Mouse (Mus musculus) hindbrain, embryonic 15.5 days (tissue): ENCODE results near the gene Tmem151b. TPM values are rescaled to one million over a fixed set of nuclear protein-coding genes. Genes with fewer than 3 reads are reported as not detected.

Source experiments
- ATAC-seq: fragments of 200-750 bp; cut with Nextera tagmentation; 2 replicates; pipeline ENCODE4 v1.8.0; 2017; ENCODE audit warnings: low read depth, moderate number of reproducible peaks, moderate TSS enrichment; ENCODE audit not compliant: low FRiP score
- H3K27ac ChIP-seq: fragments of 300-500 bp; sonication (generic); replicated peaks from 2 replicates; pipeline ENCODE4 v1.5.1; 2015; ENCODE audit warnings: mild to moderate bottlenecking, inconsistent platforms
- H3K27me3 ChIP-seq: fragments of 300-500 bp; sonication (generic); 2 replicates; pipeline ENCODE4 v1.6.1; 2015; ENCODE audit warnings: control low read depth, inconsistent platforms
- H3K36me3 ChIP-seq: fragments of 300-500 bp; sonication (generic); 2 replicates; pipeline ENCODE4 v1.6.1; 2015; ENCODE audit warnings: control low read depth, inconsistent platforms
- H3K4me1 ChIP-seq: fragments of 300-500 bp; sonication (generic); replicated peaks from 2 replicates; pipeline ENCODE4 v1.6.1; 2015; ENCODE audit warnings: control low read depth, inconsistent platforms
- H3K4me2 ChIP-seq: fragments of 300-500 bp; sonication (generic); 2 replicates; pipeline ENCODE4 v1.6.1; 2015; ENCODE audit warnings: moderate library complexity, mild to moderate bottlenecking, inconsistent platforms
- H3K4me3 ChIP-seq: fragments of 300-500 bp; sonication (generic); 2 replicates; pipeline ENCODE4 v1.5.1; 2015; ENCODE audit warnings: mild to moderate bottlenecking, inconsistent platforms
- H3K9ac ChIP-seq: fragments of 300-500 bp; sonication (generic); 2 replicates; pipeline ENCODE4 v1.6.1; 2015; ENCODE audit warnings: inconsistent platforms
- H3K9me3 ChIP-seq: fragments of 300-500 bp; sonication (generic); 2 replicates; pipeline ENCODE4 v1.6.1; 2016; ENCODE audit warnings: control low read depth, inconsistent platforms
- WGBS: fragments of 180-500 bp; shearing (Covaris S2); methylation state at CpG from one replicate; pipeline ENCODE4 v1.1.7; 2015; 5-methylcytosine and 5-hydroxymethylcytosine counted together
- polyA plus RNA-seq: library from polyadenylated mRNA; unstranded; fragments of >200 nt; fragmentation: Nextera tagmentation; extraction: Ambion mirVana; gene quantifications from 2 replicates; pipeline ENCODE4 v1.2.1, GENCODE M21; 2015

The Tmem151b gene
- polyA plus RNA-seq, 1 experiment from 2014 or later: 31.9 TPM

DNA sequence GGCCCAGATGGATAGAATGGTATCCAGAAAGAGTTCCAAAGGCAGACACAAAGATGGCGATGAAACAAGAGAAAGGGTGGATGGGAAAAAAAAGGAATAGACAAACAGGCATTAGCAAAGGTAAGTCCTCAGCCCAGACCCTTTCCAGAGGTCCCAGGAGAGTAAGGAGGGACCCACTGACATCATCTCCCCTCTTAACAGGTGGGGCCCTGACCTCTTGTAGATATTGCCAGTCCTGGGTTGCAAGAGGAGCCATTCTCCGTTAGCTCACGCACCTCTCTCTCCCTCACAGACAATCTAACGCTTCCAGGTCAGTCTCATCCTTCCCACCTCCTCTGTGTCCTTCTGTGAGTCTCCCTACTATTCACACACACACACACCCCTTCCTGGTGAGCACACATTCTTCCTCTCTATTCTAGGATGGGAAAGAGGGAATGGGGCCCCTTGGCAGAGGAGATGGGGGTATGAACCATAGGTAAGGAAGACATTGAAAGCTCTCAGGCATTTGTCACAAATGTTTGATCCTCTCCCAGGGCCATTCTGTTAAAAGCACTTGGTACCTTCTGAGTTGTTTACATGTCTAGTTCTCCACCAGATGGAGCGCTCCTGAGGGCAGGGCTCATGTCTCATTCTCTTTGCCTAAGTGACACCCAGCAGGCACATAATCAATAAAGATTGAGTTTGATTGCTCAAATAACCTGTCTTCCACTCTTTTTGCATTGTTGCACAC lies 1.9 kb downstream of the Tmem151b start:
- peaks cover 23% of the 10 kb centered on the region for H3K27me3 ChIP-seq
- peaks cover 12% of the 10 kb centered on the region; the same call in 1 of the 2 replicates for H3K36me3 ChIP-seq
- H3K27ac ChIP-seq: no peak overlapping the region
- H3K9ac ChIP-seq: no peak overlapping the region
- H3K9me3 ChIP-seq: no peaks in the 10 kb centered on the region
- ATAC-seq: no peak
- peak overlapping the region; percentile 86 for H3K4me3 ChIP-seq
- 78% methylated on average over 5 of the region's 5 CpGs for WGBS
- H3K4me2 ChIP-seq: peak overlapping the region; percentile 69
- peaks cover 61% of the 10 kb centered on the region for H3K4me1 ChIP-seq

DNA sequence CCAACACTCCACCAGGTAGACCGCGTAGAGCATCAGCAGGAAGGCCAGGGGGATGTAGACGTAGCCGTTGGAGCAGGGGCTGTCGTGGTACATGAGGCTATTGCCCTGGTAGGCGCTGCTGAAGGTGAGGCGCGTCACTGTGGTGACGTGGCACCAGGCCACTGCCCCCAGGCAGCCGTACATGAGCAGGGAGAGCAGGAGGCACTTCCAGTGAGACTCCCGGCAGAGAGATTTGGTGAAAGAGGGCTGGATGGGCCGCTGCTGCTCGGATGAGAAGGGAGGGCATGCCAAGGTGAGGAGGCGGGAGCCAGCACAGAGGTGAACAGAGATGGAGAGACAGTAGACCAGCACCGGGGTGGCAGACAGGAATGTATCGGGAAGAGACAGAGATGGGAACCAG lies 2.5 kb downstream of the Tmem151b start:
- Histone ChIP-seq H3K27ac (no peak overlapping the region), H3K36me3 (peaks cover 12% of the 10 kb centered on the region; the same call in 1 of the 2 replicates), H3K4me3 (no peak overlapping the region), H3K4me1 (peaks cover 60% of the 10 kb centered on the region), H3K9ac (no peak overlapping the region), H3K9me3 (no peaks in the 10 kb centered on the region), H3K27me3 (peaks cover 23% of the 10 kb centered on the region), H3K4me2 (peak overlapping the region; percentile 69)
- WGBS: 67% methylated on average over 16 of the region's 16 CpGs
- no peak for ATAC-seq

DNA sequence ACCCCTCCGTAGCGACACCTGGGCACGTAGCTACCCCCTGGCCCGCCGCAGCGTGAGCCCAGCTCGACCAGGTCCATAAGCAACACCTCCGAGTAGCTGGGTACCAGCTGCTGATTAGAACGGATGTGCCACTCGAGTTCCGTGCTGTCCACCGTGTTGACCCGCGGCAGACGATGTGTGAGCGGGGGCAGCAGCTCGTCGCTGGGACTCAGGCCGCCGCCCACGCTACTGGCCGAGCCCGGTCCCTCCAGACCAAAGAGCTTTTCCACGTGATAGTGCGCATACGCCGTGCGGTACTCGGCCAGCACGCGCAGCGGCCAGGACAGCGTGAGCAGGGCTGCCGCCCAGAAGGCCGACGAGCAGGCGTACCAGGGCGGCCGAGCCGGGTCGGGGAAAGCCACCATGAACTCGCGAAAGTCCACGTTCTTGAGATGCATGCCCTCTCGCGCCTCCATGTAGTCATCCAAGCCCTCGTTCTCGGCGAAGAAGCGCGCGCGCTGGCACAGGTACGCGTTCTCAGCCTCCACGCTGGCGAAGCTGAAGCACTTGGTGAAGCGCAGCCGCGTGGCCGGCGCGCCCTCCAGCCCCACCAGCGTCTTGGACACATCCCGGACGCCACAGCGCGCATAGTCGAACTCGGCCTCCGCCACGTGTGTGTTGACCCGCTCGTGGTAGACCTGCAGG lies 4.1 kb downstream of the Tmem151b start:
- Histone ChIP-seq H3K27me3 (peaks cover 23% of the 10 kb centered on the region), H3K27ac (no peak overlapping the region)
- WGBS: 12% methylated on average over 74 of the region's 74 CpGs

DNA sequence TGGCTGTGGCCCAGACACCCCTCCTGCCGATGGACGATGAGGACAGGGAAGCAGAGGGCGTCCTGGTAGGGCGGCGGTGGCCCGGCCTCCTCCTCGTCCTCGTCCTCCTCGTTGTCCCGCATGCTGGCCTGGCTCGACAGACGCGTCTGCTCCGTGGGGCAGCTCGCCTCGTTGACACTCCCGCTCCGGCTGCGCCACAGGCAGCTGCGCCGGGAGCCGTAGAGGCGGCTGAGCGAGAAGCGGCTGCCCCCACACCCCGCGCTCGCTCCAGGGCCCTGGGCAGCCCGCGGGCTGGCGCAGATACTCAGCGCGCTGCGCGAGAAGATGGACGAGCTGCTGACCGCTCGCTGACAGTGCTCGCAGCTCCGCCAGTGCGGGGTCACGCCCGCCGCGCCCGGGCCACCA lies 4.6 kb downstream of the Tmem151b start:
- Histone ChIP-seq H3K4me1 (peaks cover 52% of the 10 kb centered on the region), H3K4me3 (peak overlapping the region; percentile 15), H3K27me3 (peaks cover 23% of the 10 kb centered on the region), H3K4me2 (peak overlapping the region; percentile 37), H3K9me3 (no peaks in the 10 kb centered on the region), H3K36me3 (peaks cover 12% of the 10 kb centered on the region; the same call in 1 of the 2 replicates), H3K27ac (no peak overlapping the region), H3K9ac (no peak overlapping the region)
- 3% methylated on average over 45 of the region's 46 CpGs for WGBS
- ATAC-seq: no peak

More for the DNA sequence above, 4.1 kb downstream of the Tmem151b start:
- no peak overlapping the region for H3K9ac ChIP-seq
- peak overlapping the region; percentile 37 for H3K4me2 ChIP-seq
- H3K4me1 ChIP-seq: peaks cover 57% of the 10 kb centered on the region
- no peak for ATAC-seq
- H3K4me3 ChIP-seq: peak overlapping the region; percentile 15
- H3K36me3 ChIP-seq: peaks cover 12% of the 10 kb centered on the region; the same call in 1 of the 2 replicates
- H3K9me3 ChIP-seq: no peaks in the 10 kb centered on the region

DNA sequence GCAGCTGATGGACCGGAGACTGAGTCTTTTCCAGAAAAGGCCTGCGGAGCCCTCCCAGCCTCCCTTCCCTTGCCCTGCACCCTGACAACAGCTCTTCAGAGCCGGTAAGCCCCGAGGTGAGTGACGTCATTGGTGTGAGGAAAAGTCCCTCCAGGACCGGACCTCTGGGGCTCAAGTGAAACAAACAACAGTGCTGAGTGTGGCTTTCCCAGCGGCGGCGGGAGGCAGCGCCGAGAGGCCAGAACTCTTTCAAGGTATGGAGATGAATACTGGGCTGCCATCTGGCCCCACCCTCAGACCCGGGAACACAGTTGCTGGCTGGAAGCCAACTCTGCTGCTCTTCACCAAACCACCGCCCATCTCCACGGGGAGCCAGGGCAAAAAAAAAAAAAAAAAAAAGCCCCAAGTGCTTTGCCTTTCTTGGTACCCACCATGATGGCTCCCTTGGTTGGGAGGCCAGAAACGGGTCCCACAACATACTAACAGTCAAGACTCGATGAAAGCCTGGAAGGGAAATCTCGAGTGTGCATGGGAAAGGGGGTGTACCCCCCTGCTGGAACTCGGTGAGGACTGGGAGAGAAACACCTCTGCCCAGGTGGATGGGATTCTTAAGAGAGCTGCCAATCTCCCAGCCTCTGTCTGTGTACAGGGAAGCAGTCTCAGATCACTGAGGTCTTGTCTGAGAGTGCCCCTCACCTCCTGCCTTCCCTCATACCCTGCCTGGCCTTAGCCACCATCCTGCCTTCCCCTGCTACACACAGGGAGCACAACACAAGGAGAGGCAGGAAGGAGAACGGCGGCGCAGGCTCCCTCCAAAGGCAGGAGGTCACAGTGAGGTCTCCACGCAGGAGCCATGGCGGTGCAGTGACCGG lies 5.2 kb downstream of the Tmem151b start:
- no peak overlapping the region for H3K4me2 ChIP-seq
- peaks cover 12% of the 10 kb centered on the region; the same call in 1 of the 2 replicates for H3K36me3 ChIP-seq
- H3K4me3 ChIP-seq: no peak overlapping the region
- no peak overlapping the region for H3K9ac ChIP-seq
- H3K9me3 ChIP-seq: no peaks in the 10 kb centered on the region
- 13% methylated on average over 22 of the region's 24 CpGs for WGBS
- no peak for ATAC-seq
- H3K4me1 ChIP-seq: peaks cover 50% of the 10 kb centered on the region
- H3K27me3 ChIP-seq: peaks cover 23% of the 10 kb centered on the region
- H3K27ac ChIP-seq: no peak overlapping the region

DNA sequence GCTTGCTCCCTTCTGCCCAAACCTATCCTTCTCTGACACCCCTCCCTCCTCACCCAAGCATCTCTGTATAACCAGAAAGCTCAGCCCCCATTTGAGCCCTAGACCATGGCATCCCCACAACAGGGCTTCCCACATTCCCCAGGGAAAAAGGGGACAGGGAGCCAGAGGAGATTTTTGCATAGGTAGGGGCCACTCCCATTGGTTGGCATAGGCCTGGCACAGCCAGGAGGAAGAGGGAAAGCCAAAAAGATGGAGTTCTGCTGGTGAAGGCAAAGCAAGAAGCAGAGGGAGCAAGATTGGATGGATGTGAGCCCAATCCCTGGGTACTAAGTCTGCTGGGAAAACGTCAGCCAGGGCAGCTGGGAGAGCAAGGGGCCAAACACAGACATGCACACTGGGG lies 6.4 kb downstream of the Tmem151b start:
- Histone ChIP-seq H3K9me3 (no peaks in the 10 kb centered on the region), H3K4me2 (no peak overlapping the region), H3K9ac (no peak overlapping the region), H3K4me1 (peaks cover 45% of the 10 kb centered on the region), H3K27me3 (peaks cover 23% of the 10 kb centered on the region), H3K4me3 (no peak overlapping the region), H3K27ac (no peak overlapping the region), H3K36me3 (peaks cover 12% of the 10 kb centered on the region; the same call in 1 of the 2 replicates)
- WGBS: 12% methylated on average over 1 of the region's 1 CpGs
- no peak for ATAC-seq

DNA sequence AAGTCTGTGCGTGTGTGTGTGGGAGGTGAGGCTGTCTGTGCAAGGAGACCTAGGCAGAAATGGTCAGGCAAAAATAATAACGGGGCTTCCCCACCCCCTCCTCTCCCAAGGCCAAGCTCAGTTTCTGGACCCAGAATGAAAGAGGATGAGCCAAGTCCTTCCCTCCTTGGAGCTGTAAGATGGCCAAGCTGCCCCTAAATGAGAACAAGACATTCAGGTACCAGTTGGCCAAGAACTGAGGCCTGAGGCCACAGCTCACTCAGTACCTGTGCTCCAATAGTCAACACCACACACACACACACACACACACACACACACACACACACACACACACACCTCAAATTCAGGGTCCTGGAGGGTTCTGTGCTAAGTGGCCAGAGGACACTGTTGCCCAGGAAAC lies 6.8 kb downstream of the Tmem151b start:
- H3K9me3 ChIP-seq: no peaks in the 10 kb centered on the region
- no peak overlapping the region for H3K4me3 ChIP-seq
- peaks cover 41% of the 10 kb centered on the region for H3K4me1 ChIP-seq
- peaks cover 12% of the 10 kb centered on the region; the same call in 1 of the 2 replicates for H3K36me3 ChIP-seq
- peaks cover 22% of the 10 kb centered on the region for H3K27me3 ChIP-seq
- no peak overlapping the region for H3K27ac ChIP-seq
- no peak overlapping the region for H3K4me2 ChIP-seq
- 80% methylated on average over 2 of the region's 2 CpGs for WGBS
- H3K9ac ChIP-seq: no peak overlapping the region
- ATAC-seq: no peak

DNA sequence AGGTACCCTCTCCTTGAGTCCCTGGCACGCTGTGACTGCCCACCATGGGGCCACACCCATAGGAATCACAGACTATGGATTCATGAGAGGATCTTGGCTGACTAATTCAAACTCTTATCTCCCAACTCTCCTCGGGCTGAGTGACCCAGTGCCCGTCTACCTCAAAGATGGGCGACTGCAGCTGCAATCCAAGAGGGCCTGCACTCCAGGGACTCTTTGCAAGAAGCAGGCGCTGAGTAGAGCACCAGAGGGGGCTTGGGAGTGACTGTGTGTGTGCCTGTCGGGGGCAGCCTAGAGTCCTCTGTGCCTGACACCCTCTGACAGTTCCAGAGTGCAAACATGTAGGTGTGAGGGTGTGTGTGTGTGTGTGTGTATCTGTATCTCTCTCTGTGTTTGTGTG lies 7.3 kb downstream of the Tmem151b start:
- no peak overlapping the region for H3K4me2 ChIP-seq
- H3K9ac ChIP-seq: no peak overlapping the region
- 42% methylated on average over 6 of the region's 6 CpGs for WGBS
- no peaks in the 10 kb centered on the region for H3K9me3 ChIP-seq
- peaks cover 17% of the 10 kb centered on the region for H3K27me3 ChIP-seq
- H3K36me3 ChIP-seq: peaks cover 12% of the 10 kb centered on the region; the same call in 1 of the 2 replicates
- H3K4me1 ChIP-seq: peaks cover 36% of the 10 kb centered on the region
- H3K27ac ChIP-seq: no peak overlapping the region
- ATAC-seq: no peak
- no peak overlapping the region for H3K4me3 ChIP-seq

DNA sequence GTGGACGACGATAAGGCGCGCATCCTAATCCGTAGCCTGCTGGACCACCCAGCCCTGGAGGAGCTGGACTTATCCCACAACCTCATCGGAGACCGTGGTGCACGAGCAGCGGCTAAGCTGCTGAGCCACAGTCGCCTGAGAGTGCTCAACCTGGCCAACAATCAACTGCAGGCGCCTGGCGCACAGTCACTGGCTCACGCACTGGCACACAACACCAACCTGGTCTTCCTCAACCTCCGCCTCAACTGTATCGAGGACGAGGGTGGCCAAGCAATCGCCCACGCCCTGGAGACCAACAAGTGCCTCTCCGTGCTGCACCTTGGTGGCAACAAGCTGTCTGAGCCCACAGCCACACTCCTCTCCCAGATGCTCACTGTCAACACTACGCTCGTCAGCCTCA lies 9.8 kb downstream of the Tmem151b start:
- ATAC-seq: no peak
- H3K9ac ChIP-seq: no peak overlapping the region
- peaks cover 4% of the 10 kb centered on the region; the same call in 1 of the 2 replicates for H3K36me3 ChIP-seq
- H3K4me2 ChIP-seq: no peak overlapping the region
- H3K4me3 ChIP-seq: no peak overlapping the region
- H3K27ac ChIP-seq: no peak overlapping the region
- 0 out of 2 replicates have a peak, but pooled peaks cover 18% of the 10 kb centered on the region for H3K27me3 ChIP-seq
- peaks cover 14% of the 10 kb centered on the region for H3K4me1 ChIP-seq
- WGBS: 84% methylated on average over 21 of the region's 21 CpGs
- H3K9me3 ChIP-seq: no peaks in the 10 kb centered on the region

DNA sequence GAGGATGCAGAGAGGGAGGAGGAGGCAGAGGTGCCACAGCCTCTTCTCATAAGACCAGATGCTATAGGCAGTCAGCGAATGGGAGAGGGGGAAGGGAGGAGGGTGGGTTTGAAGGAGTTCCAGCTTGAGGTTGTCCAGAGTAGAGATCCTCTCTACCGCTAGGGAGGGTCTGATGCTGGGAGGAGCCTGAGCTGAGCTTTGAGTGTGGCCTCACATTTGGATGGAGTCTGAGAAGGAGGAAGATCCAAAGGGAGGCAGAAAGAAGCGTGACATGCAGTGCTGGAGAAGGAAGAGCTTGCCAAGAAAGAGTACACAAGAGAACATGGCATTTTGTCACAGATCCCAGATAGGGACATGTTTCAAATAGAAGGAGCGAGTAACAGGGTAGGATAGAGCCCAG lies 11.1 kb downstream of the Tmem151b start:
- Histone ChIP-seq H3K36me3 (no peaks in the 10 kb centered on the region), H3K4me2 (no peak overlapping the region), H3K27ac (no peak overlapping the region), H3K9ac (no peak overlapping the region), H3K4me1 (0 out of 2 replicates have a peak, but pooled peaks cover 3% of the 10 kb centered on the region), H3K27me3 (0 out of 2 replicates have a peak, but pooled peaks cover 23% of the 10 kb centered on the region), H3K9me3 (no peaks in the 10 kb centered on the region), H3K4me3 (no peak overlapping the region)
- 56% methylated on average over 4 of the region's 4 CpGs for WGBS
- ATAC-seq: no peak

DNA sequence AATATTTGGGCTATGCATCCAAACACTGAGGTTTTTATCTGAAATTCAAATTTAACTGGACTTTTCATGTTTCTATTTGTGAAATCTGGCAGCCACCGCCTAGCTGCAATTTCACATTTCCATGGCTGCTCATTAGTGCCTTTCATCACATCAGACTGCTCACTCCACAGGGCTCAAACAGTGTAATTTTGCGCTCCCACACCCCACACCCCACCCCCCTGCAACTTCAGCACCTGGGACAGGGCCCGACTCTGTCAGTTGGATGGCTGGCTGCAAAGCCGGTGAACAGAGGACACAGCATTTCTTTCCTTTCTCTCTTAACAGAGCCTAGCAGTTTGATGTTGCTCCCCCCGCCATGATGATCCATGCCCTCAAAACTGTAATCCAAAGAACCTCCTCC lies 13.2 kb downstream of the Tmem151b start:
- no peaks in the 10 kb centered on the region for H3K9me3 ChIP-seq
- no peaks in the 10 kb centered on the region for H3K4me1 ChIP-seq
- no peak overlapping the region for H3K4me3 ChIP-seq
- no peak overlapping the region for H3K4me2 ChIP-seq
- H3K9ac ChIP-seq: no peak overlapping the region
- no peaks in the 10 kb centered on the region for H3K36me3 ChIP-seq
- no peak for ATAC-seq
- 16% methylated on average over 5 of the region's 5 CpGs for WGBS
- no peak overlapping the region for H3K27ac ChIP-seq
- H3K27me3 ChIP-seq: 0 out of 2 replicates have a peak, but pooled peaks cover 25% of the 10 kb centered on the region
